Mouse (Mus musculus) natural killer cell, adult 2 months (primary cell): ENCODE measurements around the gene Nxpe5.

Source experiments
- DNase-seq, 2 experiments: peaks; one replicate each; pipeline ENCODE4 v3.0.0; 2022; ENCODE audit warnings: low spot score in 2 of 2

The Nxpe5 gene

GRCm38 (mm10) chr5:138277994-138278393 lies 52.3 kb downstream of the Nxpe5 start:
- no peak for DNase-seq

GRCm38 (mm10) chr5:138279585-138280424 lies 54.1 kb downstream of the Nxpe5 start, which contains the start of the genes Gm43720, Gpc2 and Stag3:
Gm43720 (minus strand) TSS chr5:138279958.
Gpc2 (minus strand) TSS chr5:138280005.
Stag3 (plus strand) TSS chr5:138280240.
- DNase-seq: peak; percentile 78 to 87

GRCm38 (mm10) chr5:138280425-138280768 lies 54.7 kb downstream of the Nxpe5 start:
- no peak for DNase-seq

GRCm38 (mm10) chr5:138280829-138281228 lies 55.1 kb downstream of the Nxpe5 start:
- DNase-seq: no peak

- no peak for DNase-seq
Measured at GRCm38 (mm10) chr5:138281798-138282197, 56.1 kb downstream of the Nxpe5 start.

DNA sequence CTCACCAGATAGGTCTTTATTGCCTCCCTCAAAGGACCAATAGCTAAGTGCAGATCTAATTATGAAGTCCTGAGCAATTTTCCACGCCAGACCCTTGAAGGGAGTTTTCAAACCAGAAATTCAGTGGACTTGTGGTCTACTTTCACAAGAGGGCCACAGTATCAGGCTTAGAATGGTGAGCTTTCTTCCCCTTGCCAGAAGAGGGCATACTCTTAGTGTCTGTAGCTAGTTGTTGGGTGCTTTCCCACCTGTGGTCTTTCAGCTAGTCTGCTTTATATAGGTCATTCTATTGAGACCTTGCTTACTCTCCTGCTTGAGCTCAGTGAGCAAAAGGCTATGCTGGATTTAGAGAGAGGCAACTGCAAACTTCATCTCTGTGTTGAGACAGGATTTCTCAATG lies 57.8 kb downstream of the Nxpe5 start:
- DNase-seq: peak; percentile 24 to 46

DNA sequence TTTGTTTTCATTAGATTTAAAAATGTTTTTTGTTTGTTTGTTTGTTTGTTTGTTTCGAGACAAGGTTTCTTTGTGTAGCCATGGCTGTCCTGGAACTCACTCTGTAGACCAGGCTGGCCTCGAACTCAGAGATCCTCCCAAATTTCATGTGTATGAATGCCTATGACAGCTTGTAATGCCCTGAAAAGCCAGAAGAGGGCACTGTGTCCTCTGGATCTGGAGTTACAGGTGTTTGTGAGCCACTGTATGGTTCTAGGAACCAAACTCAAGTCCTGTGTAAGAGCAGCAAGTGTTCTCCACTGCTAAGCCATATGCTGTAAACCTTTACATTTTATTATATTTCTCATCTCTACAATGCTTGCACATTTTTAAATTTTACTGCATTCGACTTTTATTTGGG lies 62.2 kb downstream of the Nxpe5 start:
- DNase-seq: peak in 1 of 2 experiments; percentile 21

- DNase-seq: no peak
Measured at GRCm38 (mm10) chr5:138291638-138292037, 65.9 kb downstream of the Nxpe5 start.

- DNase-seq: no peak
Measured at GRCm38 (mm10) chr5:138294158-138294557, 68.5 kb downstream of the Nxpe5 start.

DNA sequence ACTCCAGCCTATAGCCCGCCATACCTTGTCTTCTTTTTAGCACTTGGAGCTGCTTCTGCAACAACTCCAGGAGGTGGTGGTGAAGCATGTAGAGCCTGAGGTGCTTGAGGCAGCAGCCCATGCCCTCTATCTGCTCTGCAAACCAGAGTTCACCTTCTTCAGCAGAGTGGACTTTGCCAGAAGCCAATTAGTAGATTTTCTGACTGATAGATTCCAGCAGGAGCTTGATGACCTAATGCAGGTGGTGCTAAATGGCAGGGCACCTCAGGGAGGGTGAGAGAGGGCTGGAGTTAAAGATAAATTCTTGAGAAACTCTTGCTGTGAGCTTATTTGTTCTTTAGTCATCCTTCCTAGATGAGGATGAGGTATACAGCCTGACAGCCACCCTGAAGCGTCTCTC lies 73.9 kb downstream of the Nxpe5 start:
- no peak for DNase-seq
